Mouse (Mus musculus): Measurements from ENCODE around the gene Maf.

Gene Maf

DNA sequence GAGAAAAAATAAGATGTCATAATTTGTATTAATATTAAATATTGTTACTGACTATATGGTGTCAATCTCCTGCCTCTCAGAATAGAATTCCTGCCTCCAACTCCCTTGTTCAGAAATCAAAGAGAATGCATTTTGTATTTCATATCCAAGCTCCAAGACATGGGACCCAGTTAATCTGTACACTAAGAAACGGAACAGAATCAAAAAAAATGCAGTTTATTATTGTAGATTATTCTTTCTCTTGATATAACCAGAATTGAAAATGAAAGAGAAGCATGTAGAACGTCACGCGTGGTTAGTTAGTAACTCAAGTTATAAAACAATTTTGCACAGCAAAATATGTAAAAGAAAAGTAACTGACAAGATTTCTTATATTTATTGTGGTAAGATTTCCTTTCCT lies 4.5 kb downstream of the Maf start:
- DNase-seq, result no peak

DNA sequence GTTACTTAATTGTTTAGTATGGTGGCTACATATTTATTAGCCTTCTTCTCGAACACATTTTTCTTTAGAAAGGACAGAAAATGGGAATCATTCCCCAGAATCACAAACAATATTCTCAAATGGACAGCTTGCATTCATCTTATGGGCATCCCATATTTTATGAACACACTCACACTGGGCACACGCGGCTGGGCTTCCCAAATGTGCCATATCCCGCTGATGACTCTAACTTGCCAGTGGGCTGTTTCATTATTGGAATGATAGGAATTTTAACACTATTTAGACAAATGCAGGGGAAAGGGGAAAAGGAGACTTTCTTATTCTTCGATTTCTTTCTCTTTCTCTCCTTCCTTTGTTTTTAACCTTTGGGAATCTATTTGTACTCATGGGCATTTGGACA lies 6.6 kb downstream of the Maf start:
- DNase-seq, result no peak

DNA sequence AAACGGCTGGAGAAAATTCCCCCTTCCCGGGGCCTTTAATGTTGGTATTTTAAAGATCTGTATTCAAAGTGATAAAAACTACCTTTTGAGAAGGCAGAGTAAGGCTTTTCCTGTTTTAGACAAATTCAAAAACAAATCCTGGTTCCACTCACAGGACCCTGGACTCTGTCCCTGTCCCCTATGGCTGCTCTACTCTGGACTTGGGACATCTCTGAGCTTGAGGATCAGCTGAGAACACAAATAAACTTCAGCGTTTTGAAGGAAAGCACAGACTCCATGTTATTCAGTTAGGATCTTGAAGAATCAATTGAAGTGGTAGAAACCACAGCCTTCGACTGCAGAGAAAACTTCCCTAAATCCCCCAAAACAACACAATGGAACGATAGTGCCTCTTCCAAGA lies 8.4 kb downstream of the Maf start:
- DNase-seq, result no peak

DNA sequence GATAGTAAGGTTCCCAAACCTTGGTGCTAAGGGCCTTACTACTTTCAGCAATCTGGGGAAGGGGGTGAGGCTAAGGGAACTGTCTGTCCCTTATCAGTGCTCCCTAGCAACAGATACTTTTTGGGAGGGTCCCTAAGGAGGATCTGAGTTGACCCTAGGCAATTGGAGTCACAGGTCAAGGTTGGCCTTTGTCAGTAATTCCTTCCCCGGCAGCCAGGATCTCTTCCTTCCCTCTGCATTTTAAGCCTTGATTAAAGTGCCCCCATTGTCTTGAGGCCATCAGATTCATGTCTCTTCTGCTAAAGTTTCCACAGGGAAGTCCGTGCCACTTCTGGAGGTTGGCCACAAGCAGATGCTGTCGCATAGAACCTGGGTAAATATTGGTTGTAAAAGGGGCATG lies 10.2 kb downstream of the Maf start:
- no peak for DNase-seq

DNA sequence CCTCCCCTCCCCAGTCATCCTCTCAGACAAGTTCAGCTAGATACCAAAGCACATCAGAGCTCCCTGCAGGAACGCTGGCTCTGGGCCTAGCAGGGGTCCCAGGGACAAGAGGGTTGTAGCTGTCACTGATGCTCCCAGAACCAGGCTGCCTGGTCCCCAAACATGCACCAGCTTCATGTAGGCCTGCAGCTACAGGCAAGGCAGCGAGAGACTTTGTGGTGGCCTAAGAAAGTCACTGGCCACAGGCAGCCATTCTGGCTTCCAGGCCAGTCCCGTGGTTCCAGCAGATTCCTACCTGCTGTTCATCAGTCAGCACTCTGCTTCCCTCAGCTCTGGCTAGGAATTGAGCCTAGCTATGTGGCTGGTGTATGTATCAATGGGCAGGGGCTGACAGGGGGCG lies 10.9 kb downstream of the Maf start:
- DNase-seq, result peak; percentile 32

DNA sequence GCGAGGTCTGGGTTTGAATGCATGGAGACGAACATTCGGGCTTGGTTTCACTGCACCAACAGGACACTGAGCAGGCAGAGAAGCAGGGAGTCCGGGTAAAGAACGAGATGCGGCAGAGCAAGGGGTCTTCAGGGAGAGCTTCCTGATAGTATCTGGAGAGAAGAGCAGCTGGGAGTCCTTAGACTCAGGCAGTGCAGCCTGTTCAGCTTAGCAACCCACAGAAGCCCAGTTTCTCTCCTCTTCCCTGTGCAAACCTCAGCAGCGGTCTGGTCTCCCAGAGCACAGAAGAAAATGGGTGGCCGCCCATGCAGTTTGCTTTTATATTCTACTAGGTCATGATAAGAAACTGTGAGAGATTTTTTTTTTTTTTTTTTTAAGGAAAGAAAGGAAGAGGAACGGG lies 20.2 kb downstream of the Maf start:
- DNase-seq, result no peak

DNA sequence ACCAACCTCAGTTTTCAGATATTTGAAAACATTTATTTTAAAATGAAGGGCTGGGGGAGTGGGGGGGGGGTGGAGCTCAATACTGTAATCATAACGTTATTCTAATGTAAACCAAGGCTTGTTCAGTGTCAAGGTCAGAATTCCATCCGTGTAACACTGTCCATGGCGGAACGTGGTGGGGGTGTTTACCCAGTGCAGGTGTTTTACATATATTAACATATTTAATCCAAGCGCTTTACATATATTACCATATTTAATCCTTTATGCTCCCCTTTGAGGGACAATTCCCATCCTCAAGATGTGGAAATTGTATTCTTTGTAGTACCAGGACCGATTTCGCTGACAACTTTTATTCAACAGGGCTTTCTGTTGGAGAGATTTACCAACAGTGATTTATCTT lies 24.3 kb downstream of the Maf start:
- DNase-seq, result no peak

DNA sequence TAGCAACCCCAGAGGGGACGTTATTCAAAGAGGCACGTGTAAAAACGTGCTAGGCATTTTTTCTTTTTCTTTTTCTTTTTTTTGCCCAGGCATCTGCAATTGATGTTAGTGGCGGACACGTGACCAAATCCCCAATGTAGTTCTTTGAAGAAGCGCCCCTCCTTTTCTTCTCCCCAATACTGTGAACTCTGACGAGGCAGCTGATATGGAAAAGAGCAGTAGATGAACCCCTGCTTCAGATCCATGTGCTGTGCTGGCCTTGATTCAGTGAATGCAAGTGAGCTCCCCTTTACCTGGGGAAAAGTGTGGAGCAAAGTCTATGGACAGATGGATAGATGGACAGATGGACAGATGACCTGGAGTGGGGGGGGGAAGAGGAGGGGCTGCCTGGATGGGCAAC lies 28.1 kb downstream of the Maf start:
- DNase-seq, result no peak

DNA sequence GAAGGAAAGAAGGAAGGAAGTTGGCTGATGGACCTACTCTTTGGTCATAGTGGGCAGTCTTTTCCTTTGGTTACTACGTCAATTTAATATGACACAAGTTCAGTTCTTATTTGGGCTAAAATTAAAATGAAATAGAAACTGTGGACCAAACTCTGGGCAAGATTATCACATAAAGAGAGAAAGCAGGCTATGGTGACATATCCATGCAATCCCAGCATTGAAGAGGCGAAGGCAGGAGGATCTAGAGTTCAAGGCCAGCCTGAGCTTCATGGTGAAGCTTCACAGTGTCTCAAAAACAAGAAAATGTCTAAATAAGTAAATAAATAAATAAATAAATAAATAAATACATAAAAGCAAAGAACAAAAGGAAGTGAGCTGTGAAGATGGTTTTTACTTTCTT lies 42.7 kb downstream of the Maf start:
- no peak for DNase-seq

DNA sequence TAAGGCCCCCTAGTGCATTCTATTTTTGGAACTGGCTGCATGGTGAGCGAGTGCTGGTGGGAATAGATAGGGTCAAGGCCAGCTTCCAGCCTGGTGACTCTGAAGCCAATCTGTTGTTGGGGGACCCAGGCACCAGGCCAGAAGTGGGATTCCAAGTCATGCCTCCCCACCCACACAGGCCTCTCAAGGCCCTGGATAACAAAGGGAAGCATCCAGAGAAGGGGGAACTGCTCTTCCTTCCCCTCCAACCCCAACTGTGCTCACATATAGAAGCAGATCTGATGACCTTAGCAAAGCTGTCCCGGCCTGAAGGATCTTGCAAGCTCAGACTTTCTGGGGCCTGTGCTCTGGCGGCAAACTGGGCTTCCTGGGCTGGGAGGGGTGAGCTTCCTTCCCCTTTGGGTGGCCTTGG lies 57.5 kb downstream of the Maf start:
- DNase-seq, result no peak

DNA sequence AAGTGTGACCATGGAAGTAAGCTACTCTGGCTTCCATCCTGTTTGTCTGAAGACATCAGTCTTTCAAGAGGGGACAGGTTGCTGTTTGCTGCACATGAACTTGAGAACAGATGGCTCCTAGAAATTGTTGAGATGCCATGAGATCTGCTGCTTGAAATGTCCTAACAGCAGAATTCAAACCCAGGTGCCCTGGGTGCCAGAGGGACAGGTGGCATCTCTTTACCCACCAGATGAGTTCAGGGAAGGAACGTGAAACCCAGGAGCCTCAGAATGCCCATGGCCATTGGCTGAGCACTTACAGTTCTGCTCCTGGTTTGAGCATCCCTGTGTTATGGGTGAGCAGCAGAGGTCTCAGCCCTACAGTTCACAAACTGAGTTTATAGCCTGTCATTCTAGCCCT lies 62.5 kb downstream of the Maf start:
- peak; percentile 31 for DNase-seq

DNA sequence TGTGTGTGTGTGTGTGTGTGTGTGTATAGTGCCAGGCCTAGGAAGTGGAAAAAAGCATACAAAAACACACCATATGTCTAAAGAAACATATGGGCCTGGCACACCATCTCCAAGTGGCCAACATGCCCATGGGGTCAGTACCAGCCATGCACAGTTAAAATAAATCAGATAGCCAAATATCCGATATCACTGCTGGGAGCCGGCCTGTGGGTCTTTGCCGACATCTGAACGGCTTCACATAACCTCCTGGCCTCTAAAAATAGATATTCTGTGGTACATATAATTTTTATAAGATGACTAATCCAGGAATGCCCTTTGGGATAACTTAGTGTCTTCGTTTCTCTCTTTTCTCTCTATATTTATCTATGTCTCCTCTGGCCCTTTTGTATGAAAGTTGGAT lies 65.7 kb downstream of the Maf start:
- no peak for DNase-seq

DNA sequence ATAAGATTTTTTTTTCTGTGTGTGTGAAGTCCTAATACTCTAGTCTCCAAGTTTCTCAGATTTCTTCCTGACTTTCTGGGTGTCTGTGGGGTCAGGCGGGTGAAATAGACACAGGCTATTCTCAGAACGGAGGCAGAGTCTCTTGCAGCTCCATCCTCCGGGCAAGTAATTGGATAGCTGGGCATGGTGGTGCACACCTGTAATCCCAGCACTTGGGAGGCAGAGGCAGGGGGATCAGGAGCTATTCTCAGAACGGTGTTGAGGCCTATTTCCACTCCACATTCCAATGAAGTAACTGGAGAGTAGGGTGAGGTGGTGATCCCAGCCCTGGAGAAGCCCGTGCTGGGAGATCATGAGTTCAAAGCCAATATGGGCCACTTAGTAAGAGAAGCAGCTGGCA lies 67.6 kb downstream of the Maf start:
- DNase-seq, result no peak

DNA sequence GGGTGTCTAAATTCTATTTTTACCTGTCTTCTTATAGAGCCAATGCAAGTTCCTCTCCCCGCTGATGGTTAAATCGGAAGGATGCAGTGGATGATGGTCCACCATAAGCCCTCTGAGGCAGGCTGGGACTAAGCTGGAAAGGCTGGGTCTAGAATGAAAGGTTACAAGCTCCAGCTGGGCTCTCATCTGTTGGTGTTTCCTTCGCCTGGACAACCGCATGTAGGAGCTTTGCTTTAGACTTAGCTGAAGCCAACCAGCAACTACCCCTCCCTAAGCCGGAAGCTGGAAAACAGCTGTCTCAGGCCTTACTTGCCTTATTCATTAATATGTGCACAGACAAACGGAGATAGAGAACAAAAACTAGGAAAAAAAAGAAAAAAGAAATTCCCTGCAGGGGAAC lies 70.8 kb downstream of the Maf start:
- no peak for DNase-seq

Measured in cerebellum, adult 8-10 months (tissue).